Mouse (Mus musculus) midbrain, embryonic 15.5 days (tissue): ENCODE data around the gene Tbc1d8. TPM values are rescaled to one million over a fixed set of nuclear protein-coding genes. Genes with fewer than 3 reads are reported as not detected.
A peak's percentile ranks its signal among the peaks of the same experiment; 100 is the strongest.

Experiments
- ATAC-seq: fragments of 200-750 bp; cut with Nextera tagmentation; replicated peaks from 2 replicates; pipeline ENCODE4 v1.8.0; 2017; ENCODE audit warnings: moderate TSS enrichment
- H3K27ac ChIP-seq: fragments of 300-500 bp; sonication (generic); 2 replicates; pipeline ENCODE4 v1.5.1; 2015; ENCODE audit warnings: mild to moderate bottlenecking, inconsistent platforms
- H3K27me3 ChIP-seq: fragments of 300-500 bp; sonication (generic); replicated peaks from 2 replicates; pipeline ENCODE4 v1.6.1; 2015; ENCODE audit warnings: inconsistent platforms
- H3K36me3 ChIP-seq: fragments of 300-500 bp; sonication (generic); replicated peaks from 2 replicates; pipeline ENCODE4 v1.6.1; 2015; ENCODE audit warnings: inconsistent platforms
- H3K4me1 ChIP-seq: fragments of 300-500 bp; sonication (generic); 2 replicates; pipeline ENCODE4 v1.6.1; 2015; ENCODE audit warnings: inconsistent platforms
- H3K4me2 ChIP-seq: fragments of 300-500 bp; sonication (generic); 2 replicates; pipeline ENCODE4 v1.6.1; 2015; ENCODE audit warnings: inconsistent platforms, mild to moderate bottlenecking, moderate library complexity
- H3K4me3 ChIP-seq: fragments of 300-500 bp; sonication (generic); 2 replicates; pipeline ENCODE4 v1.5.1; 2015; ENCODE audit warnings: mild to moderate bottlenecking, inconsistent platforms
- H3K9ac ChIP-seq: fragments of 300-500 bp; sonication (generic); 2 replicates; pipeline ENCODE4 v1.6.1; 2015; ENCODE audit warnings: mild to moderate bottlenecking, inconsistent platforms
- H3K9me3 ChIP-seq: fragments of 300-500 bp; sonication (generic); 2 replicates; pipeline ENCODE4 v1.6.1; 2016; ENCODE audit warnings: inconsistent platforms
- WGBS: fragments of 180-500 bp; shearing (Covaris S2); methylation state at CpG from one replicate; pipeline ENCODE4 v1.1.7; 2015; ENCODE audit warnings: mixed read lengths; 5-methylcytosine and 5-hydroxymethylcytosine counted together
- polyA plus RNA-seq: library from polyadenylated mRNA; unstranded; fragments of >200 nt; fragmentation: Nextera tagmentation; extraction: Ambion mirVana; gene quantifications from 2 replicates; pipeline ENCODE4 v1.2.1, GENCODE M21; 2015

Gene Tbc1d8
- polyA plus RNA-seq, 1 experiment from 2014 or later: 11.0 TPM

- Histone ChIP-seq H3K4me3 (no peak overlapping the region), H3K27ac (no peak overlapping the region), H3K4me2 (no peak overlapping the region), H3K4me1 (no peaks in the 10 kb centered on the region), H3K36me3 (no peaks in the 10 kb centered on the region), H3K27me3 (no peaks in the 10 kb centered on the region), H3K9me3 (no peaks in the 10 kb centered on the region), H3K9ac (no peak overlapping the region)
- no peak for ATAC-seq
- 83% methylated on average over 17 of the region's 17 CpGs for WGBS
Observed at GRCm38 (mm10) chr1:39502817-39503633, 24.5 kb upstream of the Tbc1d8 start.

- H3K9ac ChIP-seq: no peak overlapping the region
- no peaks in the 10 kb centered on the region for H3K27me3 ChIP-seq
- WGBS: 88% methylated on average over 2 of the region's 2 CpGs
- no peak overlapping the region for H3K27ac ChIP-seq
- H3K4me3 ChIP-seq: no peak overlapping the region
- H3K9me3 ChIP-seq: no peaks in the 10 kb centered on the region
- H3K36me3 ChIP-seq: no peaks in the 10 kb centered on the region
- ATAC-seq: peak; percentile 45; the same call in 1 of the 2 replicates
- no peak overlapping the region for H3K4me2 ChIP-seq
- no peaks in the 10 kb centered on the region for H3K4me1 ChIP-seq
Observed at GRCm38 (mm10) chr1:39499485-39499941, 21.0 kb upstream of the Tbc1d8 start.

- Histone ChIP-seq H3K4me1 (no peaks in the 10 kb centered on the region), H3K4me2 (no peak overlapping the region), H3K36me3 (no peaks in the 10 kb centered on the region), H3K27ac (no peak overlapping the region), H3K4me3 (no peak overlapping the region), H3K9me3 (no peaks in the 10 kb centered on the region), H3K9ac (no peak overlapping the region), H3K27me3 (no peaks in the 10 kb centered on the region)
- 87% methylated on average over 11 of the region's 11 CpGs for WGBS
- no peak for ATAC-seq
Observed at GRCm38 (mm10) chr1:39497748-39498147, 19.2 kb upstream of the Tbc1d8 start.

GRCm38 (mm10) chr1:39496995-39497394 lies 18.4 kb upstream of the Tbc1d8 start:
- no peaks in the 10 kb centered on the region for H3K27me3 ChIP-seq
- no peak for ATAC-seq
- H3K4me3 ChIP-seq: no peak overlapping the region
- H3K4me2 ChIP-seq: no peak overlapping the region
- H3K27ac ChIP-seq: no peak overlapping the region
- no peaks in the 10 kb centered on the region for H3K4me1 ChIP-seq
- no peak overlapping the region for H3K9ac ChIP-seq
- H3K36me3 ChIP-seq: no peaks in the 10 kb centered on the region
- 92% methylated on average over 4 of the region's 4 CpGs for WGBS
- H3K9me3 ChIP-seq: no peaks in the 10 kb centered on the region

- Histone ChIP-seq H3K27me3 (no peaks in the 10 kb centered on the region), H3K9ac (no peak overlapping the region), H3K27ac (no peak overlapping the region), H3K4me3 (no peak overlapping the region), H3K36me3 (no peaks in the 10 kb centered on the region), H3K4me2 (no peak overlapping the region), H3K4me1 (no peaks in the 10 kb centered on the region), H3K9me3 (no peaks in the 10 kb centered on the region)
- no peak for ATAC-seq
- 80% methylated on average over 3 of the region's 3 CpGs for WGBS
Observed at GRCm38 (mm10) chr1:39493664-39494063, 15.1 kb upstream of the Tbc1d8 start.

- H3K4me3 ChIP-seq: no peak overlapping the region
- no peak overlapping the region for H3K27ac ChIP-seq
- no peaks in the 10 kb centered on the region for H3K4me1 ChIP-seq
- 92% methylated on average over 5 of the region's 5 CpGs for WGBS
- ATAC-seq: no peak
- H3K36me3 ChIP-seq: no peaks in the 10 kb centered on the region
- H3K4me2 ChIP-seq: no peak overlapping the region
- H3K9me3 ChIP-seq: no peaks in the 10 kb centered on the region
- no peaks in the 10 kb centered on the region for H3K27me3 ChIP-seq
- H3K9ac ChIP-seq: no peak overlapping the region
Observed at GRCm38 (mm10) chr1:39493165-39493564, 14.6 kb upstream of the Tbc1d8 start.

GRCm38 (mm10) chr1:39487370-39487769 lies 8.8 kb upstream of the Tbc1d8 start:
- H3K9me3 ChIP-seq: no peaks in the 10 kb centered on the region
- no peak overlapping the region for H3K9ac ChIP-seq
- H3K27me3 ChIP-seq: no peaks in the 10 kb centered on the region
- 69% methylated on average over 3 of the region's 3 CpGs for WGBS
- no peak overlapping the region for H3K4me3 ChIP-seq
- no peaks in the 10 kb centered on the region for H3K36me3 ChIP-seq
- H3K4me1 ChIP-seq: peaks cover 6% of the 10 kb centered on the region
- no peak for ATAC-seq
- no peak overlapping the region for H3K4me2 ChIP-seq
- no peak overlapping the region for H3K27ac ChIP-seq

- H3K4me1 ChIP-seq: peaks cover 21% of the 10 kb centered on the region
- no peak overlapping the region for H3K9ac ChIP-seq
- WGBS: 52% methylated on average over 10 of the region's 10 CpGs
- no peaks in the 10 kb centered on the region for H3K9me3 ChIP-seq
- no peaks in the 10 kb centered on the region for H3K36me3 ChIP-seq
- no peaks in the 10 kb centered on the region for H3K27me3 ChIP-seq
- H3K27ac ChIP-seq: no peak overlapping the region
- ATAC-seq: no peak
- no peak overlapping the region for H3K4me2 ChIP-seq
- H3K4me3 ChIP-seq: no peak overlapping the region
Observed at GRCm38 (mm10) chr1:39482115-39482815, 3.7 kb upstream of the Tbc1d8 start.

GRCm38 (mm10) chr1:39479254-39479653 lies 699 bp upstream of the Tbc1d8 start:
- 68% methylated on average over 5 of the region's 5 CpGs for WGBS
- H3K9me3 ChIP-seq: no peaks in the 10 kb centered on the region
- H3K36me3 ChIP-seq: no peaks in the 10 kb centered on the region
- no peak overlapping the region for H3K4me3 ChIP-seq
- H3K27ac ChIP-seq: no peak overlapping the region
- peak overlapping the region; percentile 97; the same call in 1 of the 2 replicates for H3K4me2 ChIP-seq
- H3K4me1 ChIP-seq: peaks cover 27% of the 10 kb centered on the region
- H3K9ac ChIP-seq: no peak overlapping the region
- H3K27me3 ChIP-seq: no peaks in the 10 kb centered on the region
- no peak for ATAC-seq

- ATAC-seq: no peak
- Histone ChIP-seq H3K9ac (peak overlapping the region; percentile 67; the same call in 1 of the 2 replicates), H3K4me1 (peaks cover 27% of the 10 kb centered on the region), H3K4me2 (peak overlapping the region; percentile 97), H3K4me3 (peak overlapping the region; percentile 71), H3K36me3 (no peaks in the 10 kb centered on the region), H3K9me3 (no peaks in the 10 kb centered on the region), H3K27me3 (no peaks in the 10 kb centered on the region), H3K27ac (peak overlapping the region; percentile 83)
- WGBS: 6% methylated on average over 10 of the region's 10 CpGs
Observed at GRCm38 (mm10) chr1:39478896-39479200, 293 bp upstream of the Tbc1d8 start.

- WGBS: 76% methylated on average over 5 of the region's 5 CpGs
- H3K9me3 ChIP-seq: no peaks in the 10 kb centered on the region
- H3K27me3 ChIP-seq: no peaks in the 10 kb centered on the region
- no peaks in the 10 kb centered on the region for H3K36me3 ChIP-seq
- H3K27ac ChIP-seq: no peak overlapping the region
- peak overlapping the region; percentile 71 for H3K4me3 ChIP-seq
- ATAC-seq: no peak
- H3K4me2 ChIP-seq: peak overlapping the region; percentile 97
- H3K4me1 ChIP-seq: peaks cover 18% of the 10 kb centered on the region
- peak overlapping the region; percentile 67; the same call in 1 of the 2 replicates for H3K9ac ChIP-seq
Observed at GRCm38 (mm10) chr1:39477064-39477463, 1.5 kb downstream of the Tbc1d8 start.

GRCm38 (mm10) chr1:39476341-39476740 lies 2.2 kb downstream of the Tbc1d8 start:
- H3K9ac ChIP-seq: no peak overlapping the region
- peaks cover 14% of the 10 kb centered on the region for H3K4me1 ChIP-seq
- no peaks in the 10 kb centered on the region for H3K27me3 ChIP-seq
- no peak overlapping the region for H3K4me2 ChIP-seq
- WGBS: 81% methylated on average over 1 of the region's 1 CpGs
- ATAC-seq: no peak
- H3K27ac ChIP-seq: no peak overlapping the region
- H3K4me3 ChIP-seq: no peak overlapping the region
- H3K36me3 ChIP-seq: no peaks in the 10 kb centered on the region
- H3K9me3 ChIP-seq: no peaks in the 10 kb centered on the region
